Mouse (Mus musculus) limb, embryonic 14.5 days (tissue): ENCODE measurements at regions not wholly inside any gene's neighbourhood (a gene's known extent, or its start where the extent isn't known, plus 50 kb on each side); places are given as distances from the start of the nearest gene placed in this dataset. TPM values are rescaled to one million over a fixed set of nuclear protein-coding genes. Genes with fewer than 3 reads are reported as not detected.
A peak's percentile ranks its signal among the peaks of the same experiment; 100 is the strongest.

Source experiments
- ATAC-seq: fragments of 200-750 bp; cut with Nextera tagmentation; 2 replicates; pipeline ENCODE4 v1.8.0; 2017; ENCODE audit warnings: low read depth, moderate number of reproducible peaks, moderate TSS enrichment; ENCODE audit not compliant: low FRiP score
- DNase-seq: peaks from one replicate; pipeline ENCODE4 v3.0.0-alpha.2; 2015; ENCODE audit warnings: low spot score
- H3K27ac ChIP-seq: fragments of 300-500 bp; sonication (generic); replicated peaks from 2 replicates; pipeline ENCODE4 v1.5.1; 2014; ENCODE audit warnings: low read depth, mild to moderate bottlenecking, low read length, moderate library complexity, mixed read lengths
- H3K27me3 ChIP-seq: fragments of 300-500 bp; sonication (generic); 2 replicates; pipeline ENCODE4 v1.6.1; 2014; ENCODE audit warnings: low read length, mixed read lengths; ENCODE audit not compliant: control insufficient read depth, insufficient read depth
- H3K36me3 ChIP-seq: fragments of 300-500 bp; sonication (generic); 2 replicates; pipeline ENCODE4 v1.6.1; 2014; ENCODE audit warnings: mild to moderate bottlenecking, low read length, moderate library complexity, mixed read lengths; ENCODE audit not compliant: control insufficient read depth, insufficient read depth
- H3K4me1 ChIP-seq: fragments of 300-500 bp; sonication (generic); 2 replicates; pipeline ENCODE4 v1.6.1; 2014; ENCODE audit warnings: antibody characterized with exemption, low read length, mixed read lengths; ENCODE audit not compliant: control insufficient read depth, insufficient read depth
- H3K4me2 ChIP-seq: fragments of 300-500 bp; sonication (generic); replicated peaks from 2 replicates; pipeline ENCODE4 v1.6.1; 2014; ENCODE audit warnings: low read depth, mild to moderate bottlenecking, low read length, moderate library complexity; ENCODE audit not compliant: severe bottlenecking
- H3K4me3 ChIP-seq: fragments of 300-500 bp; sonication (generic); replicated peaks from 2 replicates; pipeline ENCODE4 v1.5.1; 2014; ENCODE audit warnings: low read length
- H3K9ac ChIP-seq: fragments of 300-500 bp; sonication (generic); 2 replicates; pipeline ENCODE4 v1.6.1; 2014; ENCODE audit warnings: mild to moderate bottlenecking, low read depth, low read length, moderate library complexity; ENCODE audit not compliant: severe bottlenecking
- H3K9me3 ChIP-seq: fragments of 300-500 bp; sonication (generic); 2 replicates; pipeline ENCODE4 v1.6.1; 2016; ENCODE audit warnings: low read length; ENCODE audit not compliant: control insufficient read depth
- POLR2A ChIP-seq: fragments of 200-500 bp; IDR thresholded peaks from 2 replicates; pipeline ENCODE4 v1.8.0; 2012; ENCODE audit warnings: inconsistent platforms, mild to moderate bottlenecking, moderate library complexity, borderline replicate concordance; ENCODE audit not compliant: insufficient read depth, insufficient read length; ENCODE audit errors: extremely low read depth
- WGBS: fragments of 180-500 bp; shearing (Covaris S2); extraction: QIAGEN DNeasy Blood & Tissue Kit; methylation state at CpG from one replicate; pipeline ENCODE4 v1.1.7; 2014; 5-methylcytosine and 5-hydroxymethylcytosine counted together
- microRNA-seq: library from miRNA; unstranded; fragments of <30 nt; microRNA quantifications from one replicate; pipeline ENCODE4, GENCODE M21; 2016

GRCm38 (mm10) chr11:32889248-32889647 lies 64.8 kb upstream of the Smim23 start:
- TF ChIP-seq POLR2A = no peak
- H3K27ac ChIP-seq = no peak overlapping the region
- WGBS = 17% methylated on average over 7 of the region's 7 CpGs
- peaks cover 4% of the 10 kb centered on the region; the same call in 1 of the 2 replicates for H3K4me1 ChIP-seq
- H3K4me3 ChIP-seq = no peak overlapping the region
- peak; percentile 26 for DNase-seq
- H3K9ac ChIP-seq = no peak overlapping the region
- no peaks in the 10 kb centered on the region for H3K27me3 ChIP-seq
- H3K4me2 ChIP-seq = no peak overlapping the region
- H3K36me3 ChIP-seq = no peaks in the 10 kb centered on the region
- ATAC-seq = no peak
- no peaks in the 10 kb centered on the region for H3K9me3 ChIP-seq

GRCm38 (mm10) chr11:32884744-32885143 lies 60.3 kb upstream of the Smim23 start:
- no peaks in the 10 kb centered on the region for H3K27me3 ChIP-seq
- 82% methylated on average over 4 of the region's 4 CpGs for WGBS
- no peak for TF ChIP-seq POLR2A
- H3K9me3 ChIP-seq = no peaks in the 10 kb centered on the region
- DNase-seq (no peak), ATAC-seq (no peak)
- H3K4me2 ChIP-seq = no peak overlapping the region
- H3K36me3 ChIP-seq = no peaks in the 10 kb centered on the region
- no peak overlapping the region for H3K4me3 ChIP-seq
- no peak overlapping the region for H3K27ac ChIP-seq
- no peak overlapping the region for H3K9ac ChIP-seq
- H3K4me1 ChIP-seq = peaks cover 7% of the 10 kb centered on the region

GRCm38 (mm10) chr11:32883062-32883852 lies 58.9 kb upstream of the Smim23 start:
- H3K27ac ChIP-seq = peak overlapping the region; percentile 43; the same call in 1 of the 2 replicates
- no peak overlapping the region for H3K9ac ChIP-seq
- TF ChIP-seq POLR2A = no peak
- no peak overlapping the region for H3K4me3 ChIP-seq
- peaks cover 3% of the 10 kb centered on the region for H3K4me1 ChIP-seq
- H3K36me3 ChIP-seq = no peaks in the 10 kb centered on the region
- H3K9me3 ChIP-seq = no peaks in the 10 kb centered on the region
- H3K4me2 ChIP-seq = no peak overlapping the region
- DNase-seq (peak; percentile 73), ATAC-seq (peak; percentile 82)
- H3K27me3 ChIP-seq = no peaks in the 10 kb centered on the region
- 10% methylated on average over 7 of the region's 10 CpGs for WGBS

GRCm38 (mm10) chr11:32878967-32879366 lies 54.6 kb upstream of the Smim23 start:
- Histone ChIP-seq H3K27me3 (no peaks in the 10 kb centered on the region), H3K9ac (no peak overlapping the region), H3K36me3 (no peaks in the 10 kb centered on the region), H3K9me3 (no peaks in the 10 kb centered on the region), H3K4me2 (no peak overlapping the region), H3K4me3 (no peak overlapping the region), H3K4me1 (peaks cover 3% of the 10 kb centered on the region), H3K27ac (no peak overlapping the region)
- TF ChIP-seq POLR2A = no peak
- DNase-seq = no peak
- 96% methylated on average over 3 of the region's 3 CpGs for WGBS
- ATAC-seq = no peak

Small RNA genes lying in the stretch of these regions (microRNA-seq; reads per million reads assigned to microRNA genes)
- gene Gm26052 = not detected
